Mouse (Mus musculus) limb, embryonic 11.5 days (tissue): ENCODE data around the gene Ocel1. TPM values are rescaled to one million over a fixed set of nuclear protein-coding genes. Genes with fewer than 3 reads are reported as not detected.

Experiments used
- ATAC-seq: fragments of 200-750 bp; cut with Nextera tagmentation; 2 replicates; pipeline ENCODE4 v1.8.0; 2017; ENCODE audit warnings: low read depth; ENCODE audit not compliant: insufficient number of reproducible peaks, low FRiP score, low TSS enrichment
- DNase-seq: peaks from one replicate; pipeline ENCODE4 v3.0.0-alpha.2; 2015; ENCODE audit warnings: low spot score
- H3K27ac ChIP-seq: fragments of 300-500 bp; sonication (generic); replicated peaks from 2 replicates; pipeline ENCODE4 v1.5.1; 2014; ENCODE audit warnings: low read depth, mild to moderate bottlenecking, low read length
- H3K27me3 ChIP-seq: fragments of 300-500 bp; sonication (generic); 2 replicates; pipeline ENCODE4 v1.6.1; 2014; ENCODE audit warnings: mild to moderate bottlenecking, low read length, mixed read lengths; ENCODE audit not compliant: control insufficient read depth, insufficient read depth
- H3K36me3 ChIP-seq: fragments of 300-500 bp; sonication (generic); 2 replicates; pipeline ENCODE4 v1.6.1; 2014; ENCODE audit warnings: mild to moderate bottlenecking, low read length, moderate library complexity, mixed read lengths; ENCODE audit not compliant: control insufficient read depth, insufficient read depth
- H3K4me1 ChIP-seq: fragments of 300-500 bp; sonication (generic); 2 replicates; pipeline ENCODE4 v1.6.1; 2014; ENCODE audit warnings: low read length, mixed read lengths; ENCODE audit not compliant: control insufficient read depth, insufficient read depth
- H3K4me2 ChIP-seq: fragments of 300-500 bp; sonication (generic); 2 replicates; pipeline ENCODE4 v1.6.1; 2014; ENCODE audit warnings: low read depth, mild to moderate bottlenecking, moderate library complexity; ENCODE audit not compliant: severe bottlenecking
- H3K4me3 ChIP-seq: fragments of 300-500 bp; sonication (generic); 2 replicates; pipeline ENCODE4 v1.5.1; 2014; ENCODE audit warnings: low read depth, low read length
- H3K9ac ChIP-seq: fragments of 300-500 bp; sonication (generic); 2 replicates; pipeline ENCODE4 v1.6.1; 2014; ENCODE audit warnings: mild to moderate bottlenecking, low read length
- H3K9me3 ChIP-seq: fragments of 300-500 bp; sonication (generic); 2 replicates; pipeline ENCODE4 v1.6.1; 2016; ENCODE audit warnings: low read length; ENCODE audit not compliant: control insufficient read depth
- WGBS: fragments of 180-500 bp; shearing (Covaris S2); extraction: QIAGEN DNeasy Blood & Tissue Kit; methylation state at CpG from one replicate; pipeline ENCODE4 v1.1.7; 2014; 5-methylcytosine and 5-hydroxymethylcytosine counted together
- polyA plus RNA-seq: library from polyadenylated mRNA; unstranded; fragments of >200 nt; fragmentation: Nextera tagmentation; extraction: Ambion mirVana; gene quantifications from 2 replicates; pipeline ENCODE4 v1.2.1, GENCODE M21; 2014

The Ocel1 gene
- polyA plus RNA-seq, 1 experiment from 2014 or later: 2.7 TPM

GRCm38 (mm10) chr8:71411535-71412273, 40.6 kb downstream of the Ocel1 start:
- Histone ChIP-seq H3K27me3 (no peaks in the 10 kb centered on the region), H3K9me3 (no peaks in the 10 kb centered on the region), H3K4me3 (no peak overlapping the region), H3K4me1 (no peaks in the 10 kb centered on the region), H3K4me2 (no peak overlapping the region), H3K9ac (no peak overlapping the region), H3K27ac (no peak overlapping the region), H3K36me3 (peaks cover 10% of the 10 kb centered on the region; the same call in 1 of the 2 replicates)
- WGBS: 57% methylated on average over 11 of the region's 11 CpGs
- ATAC-seq: no peak
- DNase-seq: no peak

GRCm38 (mm10) chr8:71422121-71422520, 51.0 kb downstream of the Ocel1 start:
- no peaks in the 10 kb centered on the region for H3K27me3 ChIP-seq
- H3K4me3 ChIP-seq: no peak overlapping the region
- ATAC-seq (no peak), DNase-seq (no peak)
- H3K36me3 ChIP-seq: no peaks in the 10 kb centered on the region
- H3K4me2 ChIP-seq: no peak overlapping the region
- no peaks in the 10 kb centered on the region for H3K9me3 ChIP-seq
- H3K27ac ChIP-seq: no peak overlapping the region
- no peaks in the 10 kb centered on the region for H3K4me1 ChIP-seq
- no peak overlapping the region for H3K9ac ChIP-seq

Other genes with a start within 250 kb of the Ocel1 start
- 23.0 and 25.3 TPM in 2 replicates for gene Myo9b, start 98.6 kb upstream of the Ocel1 start, polyA plus RNA-seq
- gene Haus8, start 98.4 kb upstream of the Ocel1 start, polyA plus RNA-seq: 66.8 and 70.3 TPM in 2 replicates
- 92.1 and 95.3 TPM in 2 replicates for gene Use1, start 4.5 kb upstream of the Ocel1 start, polyA plus RNA-seq
- 68.9 and 78.6 TPM in 2 replicates for gene Nr2f6, start 10.7 kb downstream of the Ocel1 start, polyA plus RNA-seq
- gene Ushbp1, start 24.5 kb downstream of the Ocel1 start, polyA plus RNA-seq: 3.4 and 4.1 TPM in 2 replicates
- 109 and 119 TPM in 2 replicates for gene Babam1, start 25.6 kb downstream of the Ocel1 start, polyA plus RNA-seq
- gene Ankle1, start 34.7 kb downstream of the Ocel1 start, polyA plus RNA-seq: 21.5 and 23.9 TPM in 2 replicates
- gene Abhd8, start 92.4 kb downstream of the Ocel1 start, polyA plus RNA-seq: 38.7 and 43.4 TPM in 2 replicates
- gene Mrpl34, start 93.7 kb downstream of the Ocel1 start, polyA plus RNA-seq: 216 and 231 TPM in 2 replicates
- 115 TPM in 2 replicates for gene Dda1, start 97.9 kb downstream of the Ocel1 start, polyA plus RNA-seq
- gene Ano8, start 114.7 kb downstream of the Ocel1 start, polyA plus RNA-seq: 3.0 and 4.2 TPM in 2 replicates
- gene Gtpbp3, start 116.8 kb downstream of the Ocel1 start, polyA plus RNA-seq: 8.3 and 8.7 TPM in 2 replicates
- 57.9 and 58.2 TPM in 2 replicates for gene Plvap, start 140.5 kb downstream of the Ocel1 start, polyA plus RNA-seq
- gene Ccdc194, start 154.4 kb downstream of the Ocel1 start, polyA plus RNA-seq: 0.30 and 0.71 TPM in 2 replicates
- 1.7 and 1.8 TPM in 2 replicates for gene Bst2, start 166.2 kb downstream of the Ocel1 start, polyA plus RNA-seq
- gene Mvb12a, start 171.6 kb downstream of the Ocel1 start, polyA plus RNA-seq: 66.5 and 74.2 TPM in 2 replicates
- gene Tmem221, start 187.6 kb downstream of the Ocel1 start, polyA plus RNA-seq: 0.27 TPM in 1 of 2 replicates, not detected in the other
- not detected in 2 replicates for gene Nxnl1, start 195.3 kb downstream of the Ocel1 start, polyA plus RNA-seq
- 16.7 and 18.0 TPM in 2 replicates for gene Slc27a1, start 197.6 kb downstream of the Ocel1 start, polyA plus RNA-seq
- 230 and 239 TPM in 2 replicates for gene Pgls, start 220.9 kb downstream of the Ocel1 start, polyA plus RNA-seq
- gene Fam129c, start 226.3 kb downstream of the Ocel1 start, polyA plus RNA-seq: 2.7 and 3.8 TPM in 2 replicates
- gene Colgalt1, start 239.7 kb downstream of the Ocel1 start, polyA plus RNA-seq: 46.6 and 49.8 TPM in 2 replicates